Mouse (Mus musculus): ENCODE measurements around the gene C130032M10Rik. TPM values are rescaled to one million over a fixed set of nuclear protein-coding genes. Genes with fewer than 3 reads are reported as not detected.
A peak's percentile ranks its signal among the peaks of the same experiment; 100 is the strongest.
"Not testable (repeated sequence)": the region's sequence is repeated elsewhere in the genome, so short reads cannot be mapped to it uniquely, and the experiment has no call there.

The C130032M10Rik gene
- polyA plus RNA-seq, 1 experiment = not detected

- Histone ChIP-seq H3K4me1 (ENCODE audit: control insufficient read depth, insufficient read depth, low read length) (0 out of 2 replicates have a peak, but pooled peaks cover 2% of the 10 kb centered on the region), H3K27ac (ENCODE audit: insufficient read depth, low read length) (no peak overlapping the region), H3K4me3 (ENCODE audit: insufficient read depth, low read length) (no peak overlapping the region)
- no peak for TF ChIP-seq POLR2A (IDR thresholded peaks at IDR 0.05; ENCODE audit: low read depth, low read length)
- no peak for TF ChIP-seq CTCF (IDR thresholded peaks at IDR 0.05; ENCODE audit: borderline replicate concordance, insufficient read depth, low read length)
Observed at GRCm38 (mm10) chr9:114512831-114513230, 2.7 kb upstream of the C130032M10Rik start.

- Histone ChIP-seq H3K27ac (ENCODE audit: insufficient read depth, low read length) (no peak overlapping the region), H3K4me3 (ENCODE audit: insufficient read depth, low read length) (no peak overlapping the region)
Observed at GRCm38 (mm10) chr9:114517924-114518497, 2.5 kb downstream of the C130032M10Rik start.

GRCm38 (mm10) chr9:114518812-114519477 is 3.4 kb downstream of the C130032M10Rik start:
- H3K4me3 ChIP-seq (ENCODE audit: insufficient read depth, low read length) = no peak overlapping the region
- H3K27ac ChIP-seq (ENCODE audit: insufficient read depth, low read length) = no peak overlapping the region
- 0 out of 2 replicates have a peak, but pooled peaks cover 2% of the 10 kb centered on the region for H3K4me1 ChIP-seq (ENCODE audit: control insufficient read depth, insufficient read depth, low read length)
- TF ChIP-seq CTCF (IDR thresholded peaks at IDR 0.05; ENCODE audit: borderline replicate concordance, insufficient read depth, low read length) = peak; percentile 57; the same call in 1 of the 2 replicates
- TF ChIP-seq POLR2A (IDR thresholded peaks at IDR 0.05; ENCODE audit: low read depth, low read length) = no peak

More at GRCm38 (mm10) chr9:114517924-114518497, 2.5 kb downstream of the C130032M10Rik start:
- H3K4me1 ChIP-seq (ENCODE audit: control insufficient read depth, insufficient read depth, low read length) = 0 out of 2 replicates have a peak, but pooled peaks cover 2% of the 10 kb centered on the region
- TF ChIP-seq POLR2A (IDR thresholded peaks at IDR 0.05; ENCODE audit: low read depth, low read length) (no peak), CTCF (IDR thresholded peaks at IDR 0.05; ENCODE audit: borderline replicate concordance, insufficient read depth, low read length) (no peak)

- not testable (repeated sequence) for H3K4me1 ChIP-seq (ENCODE audit: control insufficient read depth, insufficient read depth, low read length); H3K4me3 ChIP-seq (ENCODE audit: insufficient read depth, low read length); H3K27ac ChIP-seq (ENCODE audit: insufficient read depth, low read length)
Observed at GRCm38 (mm10) chr9:114520529-114520928, 5.0 kb downstream of the C130032M10Rik start.

GRCm38 (mm10) chr9:114522041-114522440 is 6.5 kb downstream of the C130032M10Rik start:
- Histone ChIP-seq H3K27ac (ENCODE audit: insufficient read depth, low read length) (no peak overlapping the region), H3K4me1 (ENCODE audit: control insufficient read depth, insufficient read depth, low read length) (peaks cover 3% of the 10 kb centered on the region), H3K4me3 (ENCODE audit: insufficient read depth, low read length) (no peak overlapping the region)
- TF ChIP-seq POLR2A (IDR thresholded peaks at IDR 0.05; ENCODE audit: low read depth, low read length) = no peak
- no peak for TF ChIP-seq CTCF (IDR thresholded peaks at IDR 0.05; ENCODE audit: borderline replicate concordance, insufficient read depth, low read length)

- Histone ChIP-seq H3K4me3 (ENCODE audit: insufficient read depth, low read length) (no peak overlapping the region), H3K4me1 (ENCODE audit: control insufficient read depth, insufficient read depth, low read length) (peaks cover 3% of the 10 kb centered on the region)
- TF ChIP-seq POLR2A (IDR thresholded peaks at IDR 0.05; ENCODE audit: low read depth, low read length) (no peak), CTCF (IDR thresholded peaks at IDR 0.05; ENCODE audit: borderline replicate concordance, insufficient read depth, low read length) (no peak)
Observed at GRCm38 (mm10) chr9:114522501-114522900, 7.0 kb downstream of the C130032M10Rik start.

GRCm38 (mm10) chr9:114525073-114525633 is 9.7 kb downstream of the C130032M10Rik start:
- TF ChIP-seq POLR2A (IDR thresholded peaks at IDR 0.05; ENCODE audit: low read depth, low read length) = no peak
- no peak for TF ChIP-seq CTCF (IDR thresholded peaks at IDR 0.05; ENCODE audit: borderline replicate concordance, insufficient read depth, low read length)
- Histone ChIP-seq H3K4me1 (ENCODE audit: control insufficient read depth, insufficient read depth, low read length) (peaks cover 3% of the 10 kb centered on the region), H3K27ac (ENCODE audit: insufficient read depth, low read length) (no peak overlapping the region), H3K4me3 (ENCODE audit: insufficient read depth, low read length) (no peak overlapping the region)

More at GRCm38 (mm10) chr9:114522501-114522900, 7.0 kb downstream of the C130032M10Rik start:
- H3K27ac ChIP-seq (ENCODE audit: insufficient read depth, low read length) = no peak overlapping the region

- no peak overlapping the region for H3K4me3 ChIP-seq (ENCODE audit: insufficient read depth, low read length)
- TF ChIP-seq CTCF (IDR thresholded peaks at IDR 0.05; ENCODE audit: borderline replicate concordance, insufficient read depth, low read length) = no peak
- TF ChIP-seq POLR2A (IDR thresholded peaks at IDR 0.05; ENCODE audit: low read depth, low read length) = no peak
- peak overlapping the region; percentile 93 for H3K27ac ChIP-seq (ENCODE audit: insufficient read depth, low read length)
- peaks cover 3% of the 10 kb centered on the region for H3K4me1 ChIP-seq (ENCODE audit: control insufficient read depth, insufficient read depth, low read length)
Observed at GRCm38 (mm10) chr9:114525891-114526290, 10.4 kb downstream of the C130032M10Rik start.

GRCm38 (mm10) chr9:114526581-114526980 is 11.1 kb downstream of the C130032M10Rik start:
- H3K4me1 ChIP-seq (ENCODE audit: control insufficient read depth, insufficient read depth, low read length) = peaks cover 3% of the 10 kb centered on the region
- no peak overlapping the region for H3K4me3 ChIP-seq (ENCODE audit: insufficient read depth, low read length)
- peak overlapping the region; percentile 95 for H3K27ac ChIP-seq (ENCODE audit: insufficient read depth, low read length)
- TF ChIP-seq CTCF (IDR thresholded peaks at IDR 0.05; ENCODE audit: borderline replicate concordance, insufficient read depth, low read length) (no peak), POLR2A (IDR thresholded peaks at IDR 0.05; ENCODE audit: low read depth, low read length) (no peak)

- peak overlapping the region; percentile 95 for H3K27ac ChIP-seq (ENCODE audit: insufficient read depth, low read length)
Observed at GRCm38 (mm10) chr9:114527085-114527484, 11.6 kb downstream of the C130032M10Rik start.

More at GRCm38 (mm10) chr9:114527085-114527484, 11.6 kb downstream of the C130032M10Rik start:
- peaks cover 3% of the 10 kb centered on the region for H3K4me1 ChIP-seq (ENCODE audit: control insufficient read depth, insufficient read depth, low read length)
- TF ChIP-seq CTCF (IDR thresholded peaks at IDR 0.05; ENCODE audit: borderline replicate concordance, insufficient read depth, low read length) (no peak), POLR2A (IDR thresholded peaks at IDR 0.05; ENCODE audit: low read depth, low read length) (peak; percentile 59; the same call in 1 of the 2 replicates)
- no peak overlapping the region for H3K4me3 ChIP-seq (ENCODE audit: insufficient read depth, low read length)
